Mouse (Mus musculus) heart, embryonic 16.5 days (tissue): ENCODE results near the gene Tsen34. TPM values are rescaled to one million over a fixed set of nuclear protein-coding genes. Genes with fewer than 3 reads are reported as not detected.
A peak's percentile ranks its signal among the peaks of the same experiment; 100 is the strongest.

Experiments
- ATAC-seq: fragments of 200-750 bp; cut with Nextera tagmentation; replicated peaks from 2 replicates; pipeline ENCODE4 v1.8.0; 2017; ENCODE audit warnings: moderate number of reproducible peaks; ENCODE audit not compliant: insufficient read depth, low FRiP score; ENCODE audit errors: extremely low read depth
- H3K27ac ChIP-seq: fragments of 300-500 bp; sonication (generic); 2 replicates; pipeline ENCODE4 v1.5.1; 2014; ENCODE audit warnings: mild to moderate bottlenecking, low read length, control low read depth, moderate library complexity
- H3K27me3 ChIP-seq: fragments of 300-500 bp; sonication (generic); 2 replicates; pipeline ENCODE4 v1.6.1; 2014; ENCODE audit warnings: low read length, mixed read lengths; ENCODE audit not compliant: control insufficient read depth, insufficient read depth
- H3K36me3 ChIP-seq: fragments of 300-500 bp; sonication (generic); 2 replicates; pipeline ENCODE4 v1.6.1; 2014; ENCODE audit not compliant: control insufficient read depth, insufficient read depth
- H3K4me1 ChIP-seq: fragments of 300-500 bp; sonication (generic); 2 replicates; pipeline ENCODE4 v1.6.1; 2014; ENCODE audit warnings: low read length, mixed read lengths; ENCODE audit not compliant: control insufficient read depth, insufficient read depth
- H3K4me2 ChIP-seq: fragments of 300-500 bp; sonication (generic); 2 replicates; pipeline ENCODE4 v1.6.1; 2014; ENCODE audit warnings: low read depth, mild to moderate bottlenecking, control low read depth, low read length
- H3K4me3 ChIP-seq: fragments of 300-500 bp; sonication (generic); 2 replicates; pipeline ENCODE4 v1.5.1; 2014; ENCODE audit warnings: mild to moderate bottlenecking, control low read depth, low read length
- H3K9ac ChIP-seq: fragments of 300-500 bp; sonication (generic); 2 replicates; pipeline ENCODE4 v1.6.1; 2014; ENCODE audit warnings: low read length, control low read depth
- H3K9me3 ChIP-seq: fragments of 300-500 bp; sonication (generic); replicated peaks from 2 replicates; pipeline ENCODE4 v1.6.1; 2016; ENCODE audit warnings: low read length; ENCODE audit not compliant: control insufficient read depth
- WGBS: fragments of 180-500 bp; shearing (Covaris S2); extraction: QIAGEN DNeasy Blood & Tissue Kit; methylation state at CpG from one replicate; pipeline ENCODE4 v1.1.7; 2014; 5-methylcytosine and 5-hydroxymethylcytosine counted together
- polyA plus RNA-seq: library from polyadenylated mRNA; unstranded; fragments of >200 nt; fragmentation: Nextera tagmentation; extraction: Ambion mirVana; gene quantifications from 2 replicates; pipeline ENCODE4 v1.2.1, GENCODE M21; 2015

The Tsen34 gene
- 207 and 237 TPM in 2 replicates for polyA plus RNA-seq

DNA sequence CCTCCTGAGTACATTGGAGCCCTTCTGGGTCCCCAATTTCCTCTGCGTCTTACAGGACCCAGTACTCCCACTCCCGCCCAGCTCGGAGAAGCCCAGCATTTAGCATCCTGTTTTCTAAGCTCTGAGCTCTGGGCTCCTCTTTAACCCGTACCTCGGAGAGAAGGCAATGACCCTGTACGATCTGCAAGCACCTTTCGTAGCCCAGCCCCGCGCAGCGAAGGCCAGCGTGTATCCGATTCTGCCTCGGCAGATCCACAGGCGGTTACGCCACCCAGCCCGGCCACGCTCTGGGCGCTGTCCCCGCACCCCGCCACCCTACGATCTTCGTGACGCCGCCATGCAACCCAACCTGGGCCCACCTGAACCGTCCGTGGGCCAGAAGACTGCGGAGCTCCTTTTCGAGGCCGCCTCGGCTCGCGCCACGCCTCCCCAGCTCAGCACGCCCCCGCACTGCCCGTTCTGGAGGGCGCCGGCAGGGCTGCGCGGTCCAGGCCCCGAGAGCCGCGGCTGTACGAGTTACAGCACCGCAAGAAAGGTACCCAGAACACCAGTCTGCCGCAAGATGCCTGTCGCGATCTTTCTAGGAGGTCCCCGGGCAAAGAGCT is at the start of gene Tsen34:
TSS of gene Tsen34 (plus strand) at position 482 of the 605 bp plus-strand sequence.
- Histone ChIP-seq H3K4me2 (peak within 1 kb of the TSS; percentile 70), H3K9ac (peak within 1 kb of the TSS; percentile 90), H3K27me3 (no peaks in the 10 kb centered on the region), H3K36me3 (peaks cover 14% of the 10 kb centered on the region), H3K27ac (peak within 1 kb of the TSS; percentile 92), H3K4me3 (peak within 1 kb of the TSS; percentile 83), H3K9me3 (no peaks in the 10 kb centered on the region), H3K4me1 (peaks cover 11% of the 10 kb centered on the region)
- no peak for ATAC-seq
- WGBS = under 1% methylated on average over 49 of the region's 49 CpGs

DNA sequence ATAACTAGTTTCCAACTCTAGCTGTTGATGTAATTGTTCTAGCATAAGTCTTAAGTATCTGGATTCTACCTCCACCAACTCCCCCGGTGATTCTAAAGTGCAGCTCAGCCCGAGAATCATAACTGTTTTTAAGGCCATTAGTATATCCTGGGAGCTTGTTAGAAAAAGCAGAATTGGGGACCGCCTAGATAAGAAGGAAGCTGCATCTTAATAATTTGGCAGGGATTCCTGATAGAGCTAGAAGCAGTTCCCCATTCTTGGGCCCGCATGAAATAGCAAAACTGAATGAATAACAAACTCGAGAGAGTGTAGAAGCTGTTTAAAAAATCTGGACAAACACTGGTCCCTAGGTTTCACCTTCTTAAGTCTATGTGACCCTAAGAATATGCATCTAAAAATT is 49.3 kb upstream of the Tsen34 start:
- Histone ChIP-seq H3K4me2 (no peak overlapping the region), H3K27me3 (no peaks in the 10 kb centered on the region), H3K4me3 (no peak overlapping the region), H3K27ac (no peak overlapping the region), H3K36me3 (peaks cover 9% of the 10 kb centered on the region), H3K9me3 (no peaks in the 10 kb centered on the region), H3K9ac (no peak overlapping the region), H3K4me1 (peaks cover 28% of the 10 kb centered on the region)
- ATAC-seq = no peak
- WGBS = 67% methylated on average over 5 of the region's 5 CpGs

DNA sequence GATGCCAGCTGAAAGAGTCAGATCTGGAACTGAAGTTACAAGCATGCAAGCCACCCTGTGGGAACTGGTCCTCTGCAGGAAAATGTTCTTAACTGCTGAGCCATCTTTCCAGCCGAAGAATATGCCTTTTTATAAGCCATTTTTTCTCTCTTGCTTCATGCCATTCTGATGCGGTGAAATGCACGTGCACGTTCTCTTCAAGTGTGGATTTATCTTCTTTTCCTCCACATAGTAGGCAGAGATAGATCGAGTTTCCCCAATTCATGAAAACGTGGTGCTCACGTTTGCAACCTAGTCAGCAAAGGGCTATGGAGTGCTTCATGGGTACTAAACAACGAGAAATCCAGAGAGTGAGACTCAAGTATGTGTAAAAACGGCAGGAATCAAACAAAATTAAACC is 48.8 kb upstream of the Tsen34 start:
- H3K27ac ChIP-seq = no peak overlapping the region
- 21% methylated on average over 9 of the region's 9 CpGs for WGBS
- no peak overlapping the region for H3K9ac ChIP-seq
- H3K27me3 ChIP-seq = no peaks in the 10 kb centered on the region
- H3K4me2 ChIP-seq = peak overlapping the region; percentile 65
- H3K4me1 ChIP-seq = peaks cover 32% of the 10 kb centered on the region
- H3K36me3 ChIP-seq = peaks cover 11% of the 10 kb centered on the region
- peak overlapping the region; percentile 55 for H3K4me3 ChIP-seq
- no peaks in the 10 kb centered on the region for H3K9me3 ChIP-seq
- ATAC-seq = no peak

DNA sequence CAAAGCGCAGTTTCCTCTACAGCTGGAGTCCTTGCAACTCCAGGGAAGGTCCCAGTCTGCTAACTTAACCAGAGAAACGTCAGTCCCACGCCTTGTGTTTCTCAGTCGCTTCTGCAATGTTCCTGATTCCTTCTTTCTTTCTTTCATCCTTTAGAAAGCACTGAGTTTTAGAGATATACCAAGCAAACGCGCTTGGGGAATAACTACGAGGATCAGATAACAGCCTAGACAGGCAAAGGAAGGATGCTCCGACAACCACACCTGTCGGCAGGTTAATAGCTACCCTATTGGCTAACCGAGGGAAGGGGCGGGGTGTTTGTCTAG is 48.4 kb upstream of the Tsen34 start:
- peak overlapping the region; percentile 75; the same call in 1 of the 2 replicates for H3K27ac ChIP-seq
- peak overlapping the region; percentile 65 for H3K4me2 ChIP-seq
- H3K9ac ChIP-seq = no peak overlapping the region
- no peaks in the 10 kb centered on the region for H3K27me3 ChIP-seq
- H3K9me3 ChIP-seq = no peaks in the 10 kb centered on the region
- peak overlapping the region; percentile 55 for H3K4me3 ChIP-seq
- peaks cover 11% of the 10 kb centered on the region for H3K36me3 ChIP-seq
- H3K4me1 ChIP-seq = peaks cover 33% of the 10 kb centered on the region
- ATAC-seq = no peak
- WGBS = under 1% methylated on average over 11 of the region's 11 CpGs

DNA sequence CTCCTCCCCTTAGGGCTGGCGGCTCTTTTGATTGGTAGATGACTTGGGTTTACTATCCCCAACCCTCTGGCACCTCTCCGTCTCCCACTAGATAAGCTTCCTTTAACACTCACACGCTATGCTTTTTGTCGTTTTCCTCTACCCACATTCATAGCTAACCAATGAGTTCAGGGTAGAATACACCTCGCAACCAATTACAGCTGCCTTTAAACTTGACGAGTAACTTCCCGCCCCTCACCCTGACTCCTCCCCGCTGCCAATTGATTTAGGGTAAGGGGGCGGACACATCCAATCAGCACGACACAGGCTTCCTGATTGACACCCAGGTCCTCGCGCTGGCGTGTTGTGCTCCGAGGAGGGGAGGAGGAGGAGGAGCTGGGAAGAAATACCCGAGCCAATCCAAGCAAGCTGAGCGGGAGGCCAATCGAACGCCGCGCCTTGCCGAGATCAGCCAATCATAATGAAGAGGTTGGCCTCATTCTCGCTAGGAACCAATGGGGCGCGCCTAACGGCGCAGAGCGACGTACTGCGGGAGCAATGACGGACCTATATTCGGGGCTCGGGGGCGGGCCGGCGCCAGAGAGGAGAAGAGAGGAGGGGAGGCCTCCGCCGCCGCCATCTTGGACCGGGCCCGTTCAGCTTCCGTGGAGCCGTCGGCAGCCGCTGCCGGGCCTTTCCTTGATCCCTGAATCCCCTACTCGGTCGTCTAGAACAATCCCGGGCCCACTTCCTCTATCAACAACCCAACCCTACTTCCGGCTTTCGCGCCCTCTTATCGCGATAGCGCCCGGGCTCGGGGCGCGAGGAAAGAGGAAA is 47.8 kb upstream of the Tsen34 start, which contains the start of gene Cnot3:
TSS of gene Cnot3 (plus strand) at position 597 of the 816 bp plus-strand sequence.
- peak within 1 kb of the TSS; percentile 99 for H3K9ac ChIP-seq
- peak; percentile 97 for ATAC-seq
- H3K27me3 ChIP-seq = no peaks in the 10 kb centered on the region
- H3K4me2 ChIP-seq = peak within 1 kb of the TSS; percentile 89
- no peaks in the 10 kb centered on the region for H3K9me3 ChIP-seq
- WGBS = under 1% methylated on average over 58 of the region's 58 CpGs
- peaks cover 33% of the 10 kb centered on the region for H3K4me1 ChIP-seq
- H3K27ac ChIP-seq = peak within 1 kb of the TSS; percentile 95
- H3K4me3 ChIP-seq = peak within 1 kb of the TSS; percentile 95
- H3K36me3 ChIP-seq = peaks cover 11% of the 10 kb centered on the region

DNA sequence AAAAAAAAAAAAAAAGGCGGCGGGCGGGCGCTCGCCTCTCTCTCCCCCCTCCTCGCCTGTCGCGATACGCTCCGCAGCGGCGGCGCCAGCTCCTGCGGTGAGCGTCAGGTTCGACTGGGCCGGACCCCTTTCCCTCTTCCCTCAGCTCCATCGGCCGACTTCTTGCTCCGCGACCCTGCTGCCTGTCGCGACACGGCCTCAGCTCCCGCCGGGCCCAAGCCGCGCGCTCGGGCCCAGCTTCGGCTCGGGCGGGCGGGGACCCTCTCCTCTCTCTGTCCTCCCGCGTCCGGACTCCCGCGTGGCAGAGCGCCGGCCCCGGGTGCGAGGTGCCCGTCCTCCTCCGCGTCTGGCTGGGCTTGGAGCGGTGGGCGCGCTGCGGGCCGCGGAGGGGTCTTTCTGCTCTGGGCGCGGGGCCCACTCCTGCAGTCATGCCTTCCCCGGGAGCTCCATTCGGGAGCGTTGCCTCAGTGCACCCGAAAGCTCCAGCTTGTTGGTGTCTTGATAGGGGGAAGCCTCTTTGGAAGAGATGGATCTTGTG is 47.1 kb upstream of the Tsen34 start:
- WGBS = under 1% methylated on average over 41 of the region's 58 CpGs
- H3K4me2 ChIP-seq = peak overlapping the region; percentile 89
- ATAC-seq = peak; percentile 1; the same call in 1 of the 2 replicates

DNA sequence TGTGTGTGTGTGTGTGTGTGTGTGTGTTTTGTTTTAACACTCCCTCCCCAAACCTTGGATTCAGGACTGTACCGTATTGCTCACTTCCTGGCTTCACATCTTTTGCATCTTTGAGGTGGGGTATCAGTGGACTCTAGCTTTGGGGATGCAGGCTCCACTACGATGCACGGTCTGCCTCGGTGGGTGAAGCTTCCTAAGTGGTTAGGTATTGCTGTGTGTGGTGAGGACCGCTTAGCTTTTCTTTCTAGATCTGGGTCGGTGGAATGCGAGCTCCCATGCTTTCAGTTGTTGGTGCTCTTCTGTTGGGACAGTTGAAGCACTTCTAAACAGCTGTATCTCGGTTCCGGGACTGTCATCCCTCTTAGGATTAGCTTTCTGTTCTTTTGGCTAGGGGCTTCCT is 46.5 kb upstream of the Tsen34 start:
- WGBS = 6% methylated on average over 9 of the region's 9 CpGs
- Histone ChIP-seq H3K27me3 (no peaks in the 10 kb centered on the region), H3K4me3 (peak overlapping the region; percentile 95), H3K9ac (peak overlapping the region; percentile 99), H3K36me3 (peaks cover 12% of the 10 kb centered on the region), H3K27ac (no peak overlapping the region; the same call in 1 of the 2 replicates), H3K9me3 (no peaks in the 10 kb centered on the region), H3K4me1 (peaks cover 33% of the 10 kb centered on the region), H3K4me2 (peak overlapping the region; percentile 89)
- no peak for ATAC-seq

More for the DNA sequence above, 47.1 kb upstream of the Tsen34 start:
- Histone ChIP-seq H3K4me3 (peak overlapping the region; percentile 95), H3K9ac (peak overlapping the region; percentile 99), H3K36me3 (peaks cover 10% of the 10 kb centered on the region), H3K27ac (peak overlapping the region; percentile 95), H3K27me3 (no peaks in the 10 kb centered on the region), H3K4me1 (peaks cover 33% of the 10 kb centered on the region), H3K9me3 (no peaks in the 10 kb centered on the region)

DNA sequence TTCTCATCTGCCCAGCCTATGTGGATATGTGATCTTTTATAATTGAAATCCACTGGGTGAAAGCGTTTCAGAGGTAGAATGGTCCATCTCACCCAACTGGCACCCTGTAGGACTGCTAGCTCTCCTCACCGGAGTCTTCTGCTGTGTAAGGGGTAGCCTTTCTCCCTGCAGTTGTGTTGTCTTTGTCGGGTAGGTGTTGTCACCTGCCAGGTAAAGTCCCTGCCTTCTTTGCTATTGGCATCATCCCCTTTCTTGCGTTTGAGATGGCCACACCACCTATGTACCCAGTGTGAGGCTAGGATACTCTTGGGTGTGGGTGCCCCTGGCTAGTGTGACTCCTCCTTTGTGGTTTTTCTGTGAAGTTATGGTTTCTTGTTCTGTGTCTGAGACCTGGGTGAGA is 46.0 kb upstream of the Tsen34 start:
- Histone ChIP-seq H3K9me3 (no peaks in the 10 kb centered on the region), H3K4me1 (peaks cover 33% of the 10 kb centered on the region), H3K9ac (peak overlapping the region; percentile 99), H3K4me2 (peak overlapping the region; percentile 89), H3K4me3 (peak overlapping the region; percentile 95), H3K27ac (no peak overlapping the region), H3K27me3 (no peaks in the 10 kb centered on the region), H3K36me3 (peaks cover 14% of the 10 kb centered on the region)
- no peak for ATAC-seq
- WGBS = 51% methylated on average over 4 of the region's 4 CpGs

DNA sequence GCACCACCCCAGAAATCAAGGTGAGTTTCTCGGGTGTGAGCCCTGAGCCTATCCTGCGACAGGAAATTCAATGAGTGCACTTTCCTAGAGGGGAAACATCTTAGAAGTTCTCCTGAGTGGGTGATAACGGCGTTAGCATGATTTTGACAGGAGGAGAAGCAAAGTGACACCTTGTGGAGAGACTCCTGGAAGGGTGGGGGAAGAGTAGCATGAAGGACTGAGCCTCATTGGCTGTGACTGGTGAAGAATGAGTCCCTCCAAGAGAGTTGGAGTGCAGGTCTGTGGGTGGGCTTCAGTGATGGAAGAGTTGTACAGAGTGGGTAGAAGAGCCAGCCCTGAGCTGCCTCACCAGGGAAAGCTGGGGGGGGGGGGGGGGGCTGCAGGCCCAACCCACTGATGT is 35.7 kb upstream of the Tsen34 start:
- H3K36me3 ChIP-seq = peaks cover 88% of the 10 kb centered on the region

More for the DNA sequence above, 35.7 kb upstream of the Tsen34 start:
- Histone ChIP-seq H3K9me3 (no peaks in the 10 kb centered on the region), H3K4me2 (no peak overlapping the region), H3K27ac (no peak overlapping the region), H3K27me3 (no peaks in the 10 kb centered on the region), H3K4me3 (no peak overlapping the region), H3K4me1 (no peaks in the 10 kb centered on the region), H3K9ac (no peak overlapping the region)
- ATAC-seq = no peak
- WGBS = 71% methylated on average over 4 of the region's 4 CpGs
